Mouse (Mus musculus) retina, embryonic 14.5 days (tissue): ENCODE results near the gene Tenm2.

Source experiments
- DNase-seq: peaks from one replicate; pipeline ENCODE4 v3.0.0-alpha.2; 2015; ENCODE audit warnings: low spot score

Tenm2 gene

GRCm38 (mm10) chr11:36269945-36270344, 965.8 kb downstream of the Tenm2 start:
- no peak for DNase-seq

GRCm38 (mm10) chr11:36264776-36265466, 970.8 kb downstream of the Tenm2 start:
- DNase-seq = no peak

DNA sequence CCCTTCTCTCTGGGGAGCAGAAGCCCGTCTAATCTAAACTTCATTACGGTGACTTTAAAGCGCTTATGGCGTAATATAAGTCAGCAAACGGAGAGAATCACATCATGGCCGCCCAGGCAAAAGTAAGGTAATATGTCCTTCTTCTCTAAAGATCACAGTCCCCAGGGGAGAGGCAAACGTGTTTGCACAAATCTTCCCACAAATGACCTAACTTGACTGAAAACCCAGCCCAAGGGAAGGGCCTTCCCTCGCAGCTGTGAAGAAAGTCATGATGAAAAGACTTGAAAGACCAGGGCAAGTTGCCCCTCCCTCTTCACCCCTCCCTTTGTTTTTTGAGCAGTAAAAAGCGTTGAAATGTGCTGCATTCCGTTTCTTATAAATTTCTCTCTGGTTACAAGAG, 971.9 kb downstream of the Tenm2 start:
- DNase-seq = no peak

- DNase-seq = no peak
Measured at GRCm38 (mm10) chr11:36257187-36257586, 978.6 kb downstream of the Tenm2 start.

- no peak for DNase-seq
Measured at GRCm38 (mm10) chr11:36256747-36257146, 979.0 kb downstream of the Tenm2 start.

GRCm38 (mm10) chr11:36254019-36254418, 981.7 kb downstream of the Tenm2 start:
- DNase-seq = no peak

DNA sequence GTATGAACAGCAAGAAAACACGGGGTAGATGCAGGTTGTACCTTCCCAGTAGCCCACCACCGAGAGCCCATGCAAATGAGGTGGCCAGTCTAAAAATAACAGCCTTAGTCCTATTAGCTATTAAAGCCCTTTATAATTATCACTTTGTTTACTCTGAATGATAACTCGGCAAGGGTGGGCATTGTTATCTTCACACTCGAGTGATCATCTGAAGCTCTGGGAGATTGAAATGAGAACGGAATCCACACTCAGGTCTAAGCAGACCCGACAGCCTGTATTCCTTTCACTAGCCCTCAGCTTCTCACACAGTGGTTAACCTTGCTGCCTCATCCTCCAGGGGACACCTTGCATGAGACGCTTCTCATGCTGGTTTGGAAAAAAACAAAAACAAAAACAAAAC, 985.7 kb downstream of the Tenm2 start:
- peak; percentile 73 for DNase-seq

DNA sequence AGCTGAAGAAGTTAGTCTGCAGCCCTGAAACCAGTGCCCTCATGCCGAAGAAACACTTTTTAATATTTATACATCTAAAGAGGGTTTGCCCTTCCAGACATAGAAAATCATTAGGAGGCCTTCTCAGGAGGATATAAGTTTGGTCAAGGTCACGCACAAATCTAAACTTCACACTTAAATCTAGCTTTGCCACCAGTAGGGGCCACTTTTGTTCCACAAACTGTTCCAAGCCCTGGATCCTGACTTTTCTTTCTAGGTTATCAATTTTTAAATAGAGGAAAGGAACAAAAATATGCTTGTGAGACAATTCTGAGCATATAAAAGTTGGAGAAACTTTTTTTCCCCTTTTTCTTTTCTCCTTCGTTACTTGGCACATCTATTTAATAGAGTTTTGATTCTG, 989.6 kb downstream of the Tenm2 start:
- DNase-seq = peak; percentile 22

DNA sequence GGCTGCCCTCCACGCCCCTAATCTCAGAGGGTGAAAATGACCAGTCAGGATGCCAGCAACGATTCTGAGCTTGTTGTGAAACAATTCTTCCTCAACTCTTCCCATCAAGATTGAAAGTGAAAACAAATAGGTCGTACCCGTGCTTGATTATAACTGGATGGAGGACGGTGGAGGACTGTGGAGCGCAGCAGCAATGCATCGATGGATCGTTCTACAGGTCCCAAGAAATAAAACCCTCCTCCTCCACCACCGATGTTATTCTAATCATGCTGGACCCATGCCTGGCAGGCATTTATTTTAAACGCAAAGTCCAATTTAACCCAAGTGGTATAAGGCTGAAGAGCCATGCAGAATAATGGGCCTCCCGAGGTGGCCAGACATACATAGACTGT, 991.3 kb downstream of the Tenm2 start:
- DNase-seq = no peak

DNA sequence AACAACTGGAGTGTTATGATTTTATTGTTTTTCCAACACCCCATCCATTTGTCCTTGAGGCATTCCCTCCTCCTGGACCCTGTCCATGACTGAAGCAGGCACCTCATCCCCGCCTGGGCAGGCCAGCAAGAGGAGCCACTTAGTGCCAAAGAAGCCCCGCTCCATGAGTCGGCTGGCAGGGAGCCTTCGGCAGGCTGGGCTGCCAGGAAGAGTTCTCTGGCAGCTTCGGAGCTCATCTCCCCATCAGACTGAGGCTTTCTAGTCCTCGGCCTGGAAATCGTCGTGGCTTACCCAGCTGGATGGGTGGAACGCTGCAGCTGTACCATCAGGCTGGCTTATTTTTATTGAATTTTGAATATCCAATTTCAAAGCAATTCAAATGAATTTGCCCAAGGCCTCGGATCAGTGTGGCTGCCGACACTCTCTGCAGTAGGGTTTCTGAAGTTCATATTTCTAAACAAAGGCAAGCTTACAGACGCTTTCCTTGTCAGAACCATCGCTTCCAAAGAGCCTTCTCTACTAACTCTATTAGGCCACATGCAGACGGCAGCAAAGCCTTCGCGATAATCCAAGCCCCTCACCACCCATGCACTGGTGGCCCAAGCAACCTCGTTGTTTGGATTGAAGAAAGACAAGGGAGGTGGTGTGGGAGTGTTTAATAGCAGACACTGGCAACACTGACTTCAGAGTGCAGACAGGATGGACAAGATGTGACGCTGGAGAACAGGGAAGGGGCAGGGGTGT, 991.8 kb downstream of the Tenm2 start:
- DNase-seq = no peak

DNA sequence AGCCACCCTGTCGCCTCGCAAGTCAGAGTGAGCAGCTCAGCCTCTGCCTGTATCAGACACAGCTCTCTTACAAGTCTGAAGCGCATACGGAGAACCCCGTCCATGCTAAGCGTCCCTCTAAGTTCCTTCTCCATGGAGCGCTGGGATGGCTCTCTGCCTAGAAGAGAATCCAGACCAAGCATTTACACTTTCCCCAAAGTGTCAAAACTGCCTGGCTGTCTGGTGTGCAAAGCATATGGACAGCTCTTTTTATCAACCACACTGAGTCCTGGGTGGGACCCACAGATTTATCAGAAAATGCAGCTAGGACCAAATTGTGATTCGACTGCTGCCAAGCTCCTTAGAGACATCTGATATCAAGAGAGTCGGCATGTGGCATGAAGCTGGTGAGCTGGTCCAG, 996.9 kb downstream of the Tenm2 start:
- DNase-seq = no peak

DNA sequence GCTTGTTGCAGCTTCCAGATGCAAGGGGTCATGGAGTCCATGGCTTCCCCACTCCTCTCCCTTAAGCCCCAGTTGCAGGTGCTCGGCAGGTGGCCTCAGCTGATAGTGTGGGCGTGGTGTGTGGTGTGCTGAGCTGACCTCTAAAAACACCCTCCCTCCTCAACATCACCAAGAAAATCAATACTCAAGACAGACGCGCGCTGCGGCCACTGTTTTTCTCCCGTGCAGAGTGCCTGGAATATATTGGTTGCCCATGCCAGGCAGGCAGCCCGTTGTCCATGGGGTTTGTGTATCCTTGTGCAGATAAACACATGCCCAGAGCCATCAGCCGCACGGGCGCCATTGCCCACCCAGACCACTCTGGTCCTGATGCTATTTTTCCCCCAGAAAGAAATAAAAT, 1007.1 kb downstream of the Tenm2 start:
- DNase-seq = no peak

DNA sequence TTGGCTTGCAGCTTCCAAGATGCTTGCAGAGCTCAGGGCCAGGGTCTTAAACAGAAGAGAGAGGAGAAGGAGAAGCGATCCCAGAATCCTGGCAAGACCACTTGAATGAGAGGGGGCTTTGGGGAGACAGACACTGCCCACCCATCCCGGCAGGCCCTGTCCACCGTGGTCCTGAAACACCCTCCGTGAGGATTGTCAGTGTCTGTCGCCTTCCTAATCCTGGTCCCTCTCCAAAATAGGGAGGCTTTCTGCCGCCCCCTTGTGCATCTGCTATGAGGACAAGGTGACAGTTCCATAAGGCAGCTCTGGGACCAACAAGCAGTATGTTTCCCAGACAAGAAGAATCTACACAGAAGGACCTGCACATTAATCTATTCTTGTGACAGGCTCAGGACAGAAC, 1007.6 kb downstream of the Tenm2 start:
- DNase-seq = no peak

- DNase-seq = no peak
Measured at GRCm38 (mm10) chr11:36226061-36226460, 1009.7 kb downstream of the Tenm2 start.

GRCm38 (mm10) chr11:36223716-36224439, 1011.9 kb downstream of the Tenm2 start:
- no peak for DNase-seq

DNA sequence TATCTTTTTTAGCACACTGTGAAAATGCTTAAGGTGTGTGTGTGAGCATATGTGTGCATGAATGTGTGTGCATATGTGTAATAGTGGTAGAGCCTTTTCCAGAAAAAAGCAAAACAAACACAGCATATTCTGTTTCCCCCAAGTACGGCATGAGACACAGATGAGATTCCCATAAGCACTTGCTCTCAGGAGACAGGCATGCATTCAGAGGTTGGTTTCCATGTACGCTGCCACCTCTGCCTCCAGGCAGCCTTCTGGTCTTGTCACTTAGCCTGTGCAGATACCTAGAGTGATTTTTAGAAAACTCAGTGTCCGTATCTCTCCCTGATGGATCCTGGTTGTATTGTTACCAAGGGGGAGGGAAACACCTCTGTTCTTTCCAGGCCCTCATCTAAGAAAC, 1013.7 kb downstream of the Tenm2 start:
- DNase-seq = no peak

- DNase-seq = peak; percentile 96
Measured at GRCm38 (mm10) chr11:36221271-36221975, 1014.3 kb downstream of the Tenm2 start.

DNA sequence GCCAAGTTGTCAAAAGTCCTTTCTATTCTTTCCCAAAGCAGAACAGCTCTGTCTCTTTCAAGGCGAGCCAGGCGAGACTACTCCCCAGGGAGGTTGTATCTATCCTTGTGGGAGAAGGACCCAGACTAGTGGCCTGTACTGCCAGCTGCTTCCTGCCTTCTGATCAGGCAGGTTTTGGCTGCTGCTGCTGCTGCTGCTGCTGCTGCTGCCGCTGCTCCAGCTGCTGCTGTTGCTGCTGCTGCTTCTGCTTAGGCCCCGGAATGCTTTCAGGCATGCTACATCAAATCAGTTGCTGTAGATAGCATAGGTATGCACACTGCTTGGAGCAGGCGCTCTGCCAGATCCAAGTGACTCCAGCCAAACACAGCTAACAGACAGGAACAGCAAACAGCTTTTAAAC, 1015.1 kb downstream of the Tenm2 start:
- DNase-seq = peak; percentile 48

DNA sequence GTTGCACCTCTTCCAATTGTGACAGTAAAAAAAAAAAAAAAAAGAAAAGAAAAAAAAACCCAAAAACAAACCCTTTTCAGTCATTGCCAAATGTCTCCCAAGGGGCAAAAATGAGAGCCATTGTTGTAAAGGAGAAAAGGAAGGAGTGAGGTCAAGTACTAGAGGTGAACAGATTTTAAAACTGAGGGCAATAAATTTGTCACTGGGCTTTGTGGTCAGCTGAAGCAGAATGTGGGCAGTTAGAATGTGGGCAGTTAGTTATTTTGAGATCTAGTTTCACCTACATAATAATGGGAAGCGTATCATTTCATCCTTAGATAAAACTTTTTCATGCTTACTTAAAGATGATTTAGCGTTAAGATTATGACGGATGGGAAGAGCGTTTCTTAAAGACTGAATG, 1016.2 kb downstream of the Tenm2 start:
- no peak for DNase-seq

GRCm38 (mm10) chr11:36214589-36214988, 1021.2 kb downstream of the Tenm2 start:
- no peak for DNase-seq

DNA sequence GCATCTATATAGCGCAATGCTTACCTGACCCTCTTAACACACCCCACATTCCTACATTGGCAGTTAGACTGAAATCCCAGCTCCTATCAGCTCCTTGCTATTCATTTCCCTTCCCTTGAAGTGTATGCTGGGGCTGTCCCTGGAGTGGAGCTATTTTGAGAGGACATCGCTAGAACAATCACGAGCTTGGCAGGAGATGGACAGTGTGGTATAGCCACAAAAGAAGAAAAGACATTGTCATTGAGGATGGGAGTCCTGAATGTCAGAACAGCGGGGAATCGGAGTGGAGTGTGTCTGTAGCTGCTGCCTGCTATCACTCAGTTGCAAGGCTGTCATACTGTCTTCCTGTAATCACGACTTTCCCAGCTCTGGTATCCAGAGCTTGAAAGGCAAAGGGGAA, 1031.4 kb downstream of the Tenm2 start:
- DNase-seq = no peak

DNA sequence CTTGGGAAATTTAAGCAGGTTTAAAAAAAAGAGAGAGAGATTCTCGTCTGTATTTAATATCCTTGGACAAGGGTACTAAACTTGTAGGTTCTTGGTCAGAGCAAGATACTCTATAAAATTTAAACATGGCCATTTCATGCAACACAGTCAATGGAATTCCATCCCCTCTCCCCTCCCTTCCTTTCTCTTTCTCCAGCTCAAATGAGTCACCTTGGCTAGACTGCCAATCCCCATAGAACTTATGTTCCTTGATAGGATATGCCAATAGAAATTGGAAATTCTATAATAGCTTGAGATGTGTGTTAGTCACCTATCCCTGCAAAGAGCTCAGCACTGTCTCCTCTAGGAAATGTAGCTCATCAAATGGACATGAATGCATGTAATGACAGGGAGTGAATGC, 1031.9 kb downstream of the Tenm2 start:
- DNase-seq = no peak

DNA sequence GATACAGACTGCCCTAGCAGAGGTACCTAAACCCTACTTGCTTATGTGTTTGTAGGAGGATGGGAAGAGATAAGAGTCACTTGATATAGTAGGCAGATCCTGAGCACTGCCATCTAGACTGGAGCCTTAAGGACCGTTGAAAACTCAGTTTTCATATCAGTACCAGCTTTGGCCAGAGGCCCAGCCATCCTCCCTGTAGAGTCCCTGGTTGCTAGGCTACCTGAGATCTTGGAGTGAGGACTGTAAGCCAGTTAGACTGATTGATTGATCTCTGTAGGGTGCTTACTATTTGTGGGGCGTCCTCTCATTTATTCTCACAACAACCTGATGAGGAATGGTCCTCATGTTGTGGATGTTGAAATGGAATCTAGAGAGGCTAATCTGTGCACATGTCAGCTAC, 1041.4 kb downstream of the Tenm2 start:
- no peak for DNase-seq
